Mouse (Mus musculus) stomach, postnatal 0 days (tissue): Measurements from ENCODE around the gene Gadl1.

Experiments used
- CTCF ChIP-seq: IDR thresholded peaks from 2 replicates; pipeline ENCODE4 v1.5.1; 2016; ENCODE audit warnings: antibody characterized with exemption, low read depth, mild to moderate bottlenecking, moderate library complexity
- EP300 ChIP-seq: optimal IDR thresholded peaks from 2 replicates; pipeline ENCODE3; 2016; ENCODE audit warnings: antibody characterized with exemption

- TF ChIP-seq CTCF (peak; percentile 65), EP300 (no peak)
These were observed 39.1 kb upstream of the Gadl1 start for GRCm38 (mm10) chr9:115870168-115870567.
